Mouse (Mus musculus) limb, embryonic 11.5 days (tissue): Measurements from ENCODE around the gene Lce1e. TPM values are rescaled to one million over a fixed set of nuclear protein-coding genes. Genes with fewer than 3 reads are reported as not detected.

Source experiments
- ATAC-seq: fragments of 200-750 bp; cut with Nextera tagmentation; 2 replicates; pipeline ENCODE4 v1.8.0; 2017; ENCODE audit warnings: low read depth; ENCODE audit not compliant: insufficient number of reproducible peaks, low FRiP score, low TSS enrichment
- DNase-seq: peaks from one replicate; pipeline ENCODE4 v3.0.0-alpha.2; 2015; ENCODE audit warnings: low spot score
- H3K27ac ChIP-seq: fragments of 300-500 bp; sonication (generic); replicated peaks from 2 replicates; pipeline ENCODE4 v1.5.1; 2014; ENCODE audit warnings: low read depth, mild to moderate bottlenecking, low read length
- H3K27me3 ChIP-seq: fragments of 300-500 bp; sonication (generic); 2 replicates; pipeline ENCODE4 v1.6.1; 2014; ENCODE audit warnings: mild to moderate bottlenecking, low read length, mixed read lengths; ENCODE audit not compliant: control insufficient read depth, insufficient read depth
- H3K36me3 ChIP-seq: fragments of 300-500 bp; sonication (generic); 2 replicates; pipeline ENCODE4 v1.6.1; 2014; ENCODE audit warnings: mild to moderate bottlenecking, low read length, moderate library complexity, mixed read lengths; ENCODE audit not compliant: control insufficient read depth, insufficient read depth
- H3K4me1 ChIP-seq: fragments of 300-500 bp; sonication (generic); 2 replicates; pipeline ENCODE4 v1.6.1; 2014; ENCODE audit warnings: low read length, mixed read lengths; ENCODE audit not compliant: control insufficient read depth, insufficient read depth
- H3K4me2 ChIP-seq: fragments of 300-500 bp; sonication (generic); 2 replicates; pipeline ENCODE4 v1.6.1; 2014; ENCODE audit warnings: low read depth, mild to moderate bottlenecking, moderate library complexity; ENCODE audit not compliant: severe bottlenecking
- H3K4me3 ChIP-seq: fragments of 300-500 bp; sonication (generic); 2 replicates; pipeline ENCODE4 v1.5.1; 2014; ENCODE audit warnings: low read depth, low read length
- H3K9ac ChIP-seq: fragments of 300-500 bp; sonication (generic); 2 replicates; pipeline ENCODE4 v1.6.1; 2014; ENCODE audit warnings: mild to moderate bottlenecking, low read length
- H3K9me3 ChIP-seq: fragments of 300-500 bp; sonication (generic); 2 replicates; pipeline ENCODE4 v1.6.1; 2016; ENCODE audit warnings: low read length; ENCODE audit not compliant: control insufficient read depth
- WGBS: fragments of 180-500 bp; shearing (Covaris S2); extraction: QIAGEN DNeasy Blood & Tissue Kit; methylation state at CpG from one replicate; pipeline ENCODE4 v1.1.7; 2014; 5-methylcytosine and 5-hydroxymethylcytosine counted together
- polyA plus RNA-seq: library from polyadenylated mRNA; unstranded; fragments of >200 nt; fragmentation: Nextera tagmentation; extraction: Ambion mirVana; gene quantifications from 2 replicates; pipeline ENCODE4 v1.2.1, GENCODE M21; 2014

Lce1e gene
- not detected in 2 replicates for polyA plus RNA-seq

DNA sequence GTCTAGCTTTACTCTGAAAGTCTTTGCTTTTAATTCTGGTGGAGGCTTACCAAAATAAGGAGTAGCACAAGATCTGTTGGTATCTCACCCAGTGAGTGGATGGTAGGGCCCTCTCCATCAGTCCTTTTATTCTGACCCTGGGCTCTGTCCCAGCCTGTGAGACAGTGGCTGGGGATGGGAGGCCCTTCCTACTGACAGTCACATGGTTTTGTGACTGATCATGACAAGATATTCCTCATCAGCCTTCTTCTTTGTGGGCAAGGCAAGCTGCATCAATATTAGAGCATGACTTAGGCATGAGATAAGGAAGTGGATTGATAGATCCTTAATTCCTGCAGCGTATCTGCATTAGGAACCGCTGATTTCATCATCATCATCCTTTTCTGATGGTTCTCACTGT is at the start of gene Lce1e:
Gene Lce1e (minus strand): TSS at position 101 of the 400 bp plus-strand sequence.
- Histone ChIP-seq H3K4me3 (no peak within 1 kb of the TSS), H3K4me2 (no peak within 1 kb of the TSS), H3K27ac (no peak within 1 kb of the TSS), H3K4me1 (no peaks in the 10 kb centered on the region), H3K36me3 (no peaks in the 10 kb centered on the region), H3K9ac (no peak within 1 kb of the TSS), H3K9me3 (no peaks in the 10 kb centered on the region), H3K27me3 (no peaks in the 10 kb centered on the region)
- no peak for ATAC-seq
- WGBS = 83% methylated on average over 2 of the region's 2 CpGs
- no peak for DNase-seq

- WGBS = 42% methylated on average over 3 of the region's 3 CpGs
- DNase-seq (no peak), ATAC-seq (no peak)
- H3K4me3 ChIP-seq = no peak overlapping the region
- no peaks in the 10 kb centered on the region for H3K36me3 ChIP-seq
- H3K9me3 ChIP-seq = no peaks in the 10 kb centered on the region
- H3K9ac ChIP-seq = no peak overlapping the region
- H3K27me3 ChIP-seq = no peaks in the 10 kb centered on the region
- H3K4me2 ChIP-seq = no peak overlapping the region
- no peaks in the 10 kb centered on the region for H3K4me1 ChIP-seq
- no peak overlapping the region for H3K27ac ChIP-seq
Observed at GRCm38 (mm10) chr3:92753197-92753596, 44.3 kb upstream of the Lce1e start.

DNA sequence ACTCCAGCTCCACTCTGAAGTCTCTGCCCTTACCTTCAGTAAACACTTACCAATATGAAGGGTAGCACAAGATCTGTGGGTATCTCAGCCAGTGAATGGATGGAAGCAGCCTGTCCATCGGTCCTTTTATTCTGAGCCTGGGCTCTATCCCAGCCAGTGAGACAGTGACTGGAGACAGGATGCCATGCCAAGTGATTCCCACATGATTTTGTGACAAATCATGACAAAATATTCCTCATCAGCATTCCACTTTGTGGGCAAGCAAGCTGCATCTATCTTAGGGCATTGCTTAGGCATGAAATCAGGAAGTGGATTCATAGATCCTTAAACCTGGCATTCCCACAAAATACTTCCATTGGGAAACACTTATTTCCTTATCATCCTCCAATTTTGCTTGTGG is 43.4 kb upstream of the Lce1e start, which contains the start of gene Lce1g:
Gene Lce1g (minus strand): TSS at position 101 of the 400 bp plus-strand sequence.
- Histone ChIP-seq H3K9me3 (no peaks in the 10 kb centered on the region), H3K4me3 (no peak within 1 kb of the TSS), H3K9ac (no peak within 1 kb of the TSS), H3K4me2 (no peak within 1 kb of the TSS), H3K27me3 (no peaks in the 10 kb centered on the region), H3K4me1 (no peaks in the 10 kb centered on the region), H3K27ac (no peak within 1 kb of the TSS), H3K36me3 (no peaks in the 10 kb centered on the region)
- DNase-seq = no peak
- no peak for ATAC-seq
- 74% methylated on average over 1 of the region's 1 CpGs for WGBS

DNA sequence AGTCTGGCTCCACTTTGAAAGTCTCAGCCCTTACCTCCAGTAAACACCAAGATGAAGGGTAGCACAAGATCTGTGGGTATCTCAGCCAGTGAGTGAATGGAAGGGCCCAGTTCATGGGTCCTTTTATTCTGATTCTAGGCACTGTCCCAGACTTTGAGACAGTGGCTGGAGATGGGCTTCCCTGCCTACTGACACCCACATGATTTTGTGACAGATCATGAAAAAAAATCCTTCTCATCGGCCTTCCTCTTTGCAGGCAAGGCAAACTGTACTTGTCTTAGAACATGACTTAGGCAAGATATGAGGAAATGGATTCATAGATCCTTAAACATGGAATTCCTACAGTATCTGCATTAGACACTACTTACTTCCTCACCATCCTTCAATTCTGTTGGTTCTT is 30.1 kb upstream of the Lce1e start, which contains the start of gene Gm38119:
Gene Gm38119 (minus strand): TSS at position 101 of the 400 bp plus-strand sequence.
- 82% methylated on average over 1 of the region's 1 CpGs for WGBS
- no peaks in the 10 kb centered on the region for H3K27me3 ChIP-seq
- H3K4me2 ChIP-seq = no peak within 1 kb of the TSS
- no peak within 1 kb of the TSS for H3K27ac ChIP-seq
- H3K4me3 ChIP-seq = no peak within 1 kb of the TSS
- no peak within 1 kb of the TSS for H3K9ac ChIP-seq
- H3K9me3 ChIP-seq = no peaks in the 10 kb centered on the region
- no peak for ATAC-seq
- H3K4me1 ChIP-seq = no peaks in the 10 kb centered on the region
- no peak for DNase-seq
- no peaks in the 10 kb centered on the region for H3K36me3 ChIP-seq

- H3K27ac ChIP-seq = no peak overlapping the region
- 85% methylated on average over 5 of the region's 5 CpGs for WGBS
- H3K4me3 ChIP-seq = no peak overlapping the region
- H3K27me3 ChIP-seq = no peaks in the 10 kb centered on the region
- no peak overlapping the region for H3K9ac ChIP-seq
- no peaks in the 10 kb centered on the region for H3K9me3 ChIP-seq
- H3K4me2 ChIP-seq = no peak overlapping the region
- ATAC-seq (no peak), DNase-seq (no peak)
- H3K36me3 ChIP-seq = no peaks in the 10 kb centered on the region
- H3K4me1 ChIP-seq = no peaks in the 10 kb centered on the region
Observed at GRCm38 (mm10) chr3:92722631-92723030, 13.8 kb upstream of the Lce1e start.

- 80% methylated on average over 3 of the region's 3 CpGs for WGBS
- DNase-seq = no peak
- no peaks in the 10 kb centered on the region for H3K4me1 ChIP-seq
- no peaks in the 10 kb centered on the region for H3K36me3 ChIP-seq
- H3K9ac ChIP-seq = no peak within 1 kb of the TSS
- H3K27me3 ChIP-seq = no peaks in the 10 kb centered on the region
- H3K9me3 ChIP-seq = no peaks in the 10 kb centered on the region
- H3K27ac ChIP-seq = no peak within 1 kb of the TSS
- no peak for ATAC-seq
- H3K4me2 ChIP-seq = no peak within 1 kb of the TSS
- H3K4me3 ChIP-seq = no peak within 1 kb of the TSS
Observed at GRCm38 (mm10) chr3:92720250-92720649, 11.4 kb upstream of the Lce1e start, which contains the start of gene Lce1f. Gene Lce1f (minus strand): TSS chr3:92720350.

- Histone ChIP-seq H3K9me3 (no peaks in the 10 kb centered on the region), H3K36me3 (no peaks in the 10 kb centered on the region), H3K27me3 (no peaks in the 10 kb centered on the region), H3K9ac (no peak overlapping the region), H3K4me3 (no peak overlapping the region), H3K4me2 (no peak overlapping the region), H3K27ac (no peak overlapping the region), H3K4me1 (no peaks in the 10 kb centered on the region)
- no peak for DNase-seq
- ATAC-seq = no peak
Observed at GRCm38 (mm10) chr3:92715122-92715521, 6.2 kb upstream of the Lce1e start.

DNA sequence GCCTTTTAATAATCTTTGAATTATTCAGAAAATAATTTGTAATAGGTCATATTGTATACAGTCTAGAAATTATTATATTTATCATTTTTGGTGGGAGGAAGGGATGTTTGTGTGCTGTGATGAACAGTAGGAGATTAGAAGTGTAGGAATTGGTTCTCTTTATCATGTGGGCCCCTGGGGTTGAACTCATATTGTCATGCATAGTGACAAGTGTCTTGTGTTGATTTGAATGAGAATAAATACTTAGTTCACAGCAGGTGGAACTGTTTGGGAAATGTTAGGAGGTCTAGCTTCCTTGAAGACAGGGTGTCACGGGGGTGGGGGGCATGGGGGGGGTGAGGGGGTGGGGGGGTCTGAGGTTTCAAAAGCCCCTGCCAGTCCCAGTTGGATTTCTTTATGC is 14.3 kb downstream of the Lce1e start:
- Histone ChIP-seq H3K9me3 (no peaks in the 10 kb centered on the region), H3K27ac (no peak overlapping the region), H3K4me3 (no peak overlapping the region), H3K36me3 (no peaks in the 10 kb centered on the region), H3K27me3 (no peaks in the 10 kb centered on the region), H3K9ac (no peak overlapping the region), H3K4me2 (no peak overlapping the region), H3K4me1 (no peaks in the 10 kb centered on the region)
- ATAC-seq (no peak), DNase-seq (no peak)
- WGBS = 50% methylated on average over 1 of the region's 1 CpGs

DNA sequence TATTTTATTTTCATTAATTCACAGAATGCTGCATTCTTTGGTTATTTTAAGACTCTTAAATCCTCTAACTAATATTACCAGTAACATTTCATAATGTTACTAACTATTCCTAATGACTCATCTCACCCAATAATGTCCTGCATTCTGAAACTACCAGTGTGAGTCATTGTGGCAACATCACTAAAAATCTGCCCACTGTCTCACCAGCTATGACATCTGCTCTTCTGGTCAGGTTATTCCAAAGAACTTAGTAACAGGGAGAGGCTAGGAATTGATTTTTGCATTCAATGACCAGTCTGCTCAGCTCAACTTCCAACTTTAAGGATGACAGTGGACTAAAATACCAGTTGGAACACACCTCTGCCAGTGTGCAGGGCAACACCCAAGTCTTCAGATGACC is 17.2 kb downstream of the Lce1e start:
- no peaks in the 10 kb centered on the region for H3K36me3 ChIP-seq
- no peak for ATAC-seq
- DNase-seq = no peak

More for the DNA sequence above, 17.2 kb downstream of the Lce1e start:
- Histone ChIP-seq H3K27ac (no peak overlapping the region), H3K9ac (no peak overlapping the region), H3K4me2 (no peak overlapping the region), H3K4me1 (no peaks in the 10 kb centered on the region), H3K27me3 (no peaks in the 10 kb centered on the region), H3K4me3 (no peak overlapping the region), H3K9me3 (no peaks in the 10 kb centered on the region)
